Mouse (Mus musculus) inflammation-experienced regulatory T-cells, adult 6 months (primary cell): ENCODE results near the gene Pxdc1. TPM values are rescaled to one million over a fixed set of nuclear protein-coding genes. Genes with fewer than 3 reads are reported as not detected.

Source experiments
- polyA plus RNA-seq, 3 experiments: library from polyadenylated mRNA; unstranded; fragments of 100-300 nt; shearing (Covaris generic); gene quantifications; one replicate each; pipeline ENCODE4 v1.2.1; 2017

The Pxdc1 gene
- polyA plus RNA-seq, 3 experiments from 2014 or later = 0.31 to 0.71 TPM; not detected in 1

Other genes with a start within 250 kb of the Pxdc1 start
- gene Fam50b, start 81.4 kb upstream of the Pxdc1 start, polyA plus RNA-seq = not detected
- gene Prpf4b, start 221.8 kb upstream of the Pxdc1 start, polyA plus RNA-seq = 100 to 1,000 TPM in 1 of 3 experiments, 10 to 100 TPM in 2; 70.1 to 114 (median 85.7) TPM